Mouse (Mus musculus) bone marrow, adult 2 months (tissue): ENCODE results near the gene Akap11. TPM values are rescaled to one million over a fixed set of nuclear protein-coding genes. Genes with fewer than 3 reads are reported as not detected.

Experiments used
- H3K27ac ChIP-seq: fragments of 200-500 bp; 2 replicates; pipeline ENCODE4 v1.5.1; 2012; ENCODE audit warnings: low read depth, mild to moderate bottlenecking, control low read depth, inconsistent platforms, low read length; ENCODE audit not compliant: control insufficient read depth, poor library complexity, insufficient read depth
- H3K4me1 ChIP-seq: fragments of 200-500 bp; 2 replicates; pipeline ENCODE4 v1.6.1; 2011; ENCODE audit warnings: low read length; ENCODE audit not compliant: control insufficient read depth, insufficient read depth
- H3K4me3 ChIP-seq: fragments of 200-500 bp; replicated peaks from 2 replicates; pipeline ENCODE3; 2011; ENCODE audit warnings: mild to moderate bottlenecking, low read depth, low read length, control low read depth; ENCODE audit not compliant: control insufficient read depth
- CTCF ChIP-seq: fragments of 200-500 bp; IDR thresholded peaks from 2 replicates; pipeline ENCODE4 v1.5.1; 2011; ENCODE audit warnings: low read length, control low read depth; ENCODE audit not compliant: control insufficient read depth, insufficient read depth
- POLR2A ChIP-seq: fragments of 200-500 bp; IDR thresholded peaks from 2 replicates; pipeline ENCODE4 v1.6.1; 2011; ENCODE audit warnings: low read depth, mild to moderate bottlenecking, control low read depth, low read length, borderline replicate concordance; ENCODE audit not compliant: control insufficient read depth
- WGBS: fragments of 180-500 bp; shearing (Covaris S2); methylation state at CpG from one replicate; pipeline ENCODE4 v1.1.7; 2018; 5-methylcytosine and 5-hydroxymethylcytosine counted together
- polyA plus RNA-seq: library from polyadenylated mRNA; stranded (reverse); fragments of >200 nt; gene quantifications from 2 replicates; pipeline ENCODE4 v1.2.4, GENCODE M21; 2011; ENCODE audit warnings: low replicate concordance; ENCODE audit not compliant: missing spikeins, insufficient read depth, insufficient read length

Gene Akap11
- polyA plus RNA-seq, 1 experiment, result 7.6 TPM

- H3K4me1 ChIP-seq, result no peaks in the 10 kb centered on the region; the same call in 1 of the 2 replicates
- no peak overlapping the region for H3K27ac ChIP-seq
These were observed 11.5 kb downstream of the Akap11 start for GRCm38 (mm10) chr14:78525059-78525458.

GRCm38 (mm10) chr14:78510713-78511112, 25.9 kb downstream of the Akap11 start:
- Histone ChIP-seq H3K27ac (no peak overlapping the region), H3K4me1 (no peaks in the 10 kb centered on the region; the same call in 1 of the 2 replicates), H3K4me3 (no peak overlapping the region)
- no peak for TF ChIP-seq POLR2A
- TF ChIP-seq CTCF, result peak; percentile 20; the same call in 1 of the 2 replicates
- WGBS, result 89% methylated on average over 9 of the region's 9 CpGs

More at GRCm38 (mm10) chr14:78525059-78525458, 11.5 kb downstream of the Akap11 start:
- no peak overlapping the region for H3K4me3 ChIP-seq
- TF ChIP-seq CTCF (no peak), POLR2A (no peak)
- WGBS, result 87% methylated on average over 2 of the region's 2 CpGs

- TF ChIP-seq CTCF, result no peak
- no peak for TF ChIP-seq POLR2A
- Histone ChIP-seq H3K27ac (no peak overlapping the region), H3K4me1 (no peaks in the 10 kb centered on the region; the same call in 1 of the 2 replicates), H3K4me3 (no peak overlapping the region)
- WGBS, result 74% methylated on average over 6 of the region's 6 CpGs
These were observed 26.8 kb downstream of the Akap11 start for GRCm38 (mm10) chr14:78509791-78510190.

- 91% methylated on average over 3 of the region's 3 CpGs for WGBS
- H3K4me1 ChIP-seq, result peaks cover 1% of the 10 kb centered on the region; the same call in 1 of the 2 replicates
- TF ChIP-seq POLR2A (no peak), CTCF (no peak)
- no peak overlapping the region for H3K27ac ChIP-seq
- H3K4me3 ChIP-seq, result no peak overlapping the region
These were observed 36.0 kb downstream of the Akap11 start for GRCm38 (mm10) chr14:78500578-78500977.

GRCm38 (mm10) chr14:78496691-78497090, 39.9 kb downstream of the Akap11 start:
- Histone ChIP-seq H3K4me3 (no peak overlapping the region), H3K4me1 (peaks cover 1% of the 10 kb centered on the region; the same call in 1 of the 2 replicates), H3K27ac (no peak overlapping the region)
- 68% methylated on average over 4 of the region's 4 CpGs for WGBS
- TF ChIP-seq POLR2A, result no peak
- TF ChIP-seq CTCF, result no peak

GRCm38 (mm10) chr14:78495241-78495640, 41.4 kb downstream of the Akap11 start:
- H3K4me3 ChIP-seq, result no peak overlapping the region
- H3K27ac ChIP-seq, result no peak overlapping the region
- no peak for TF ChIP-seq POLR2A
- no peak for TF ChIP-seq CTCF
- WGBS, result 63% methylated on average over 4 of the region's 4 CpGs
- H3K4me1 ChIP-seq, result peaks cover 1% of the 10 kb centered on the region; the same call in 1 of the 2 replicates

- Histone ChIP-seq H3K27ac (no peak overlapping the region), H3K4me3 (no peak overlapping the region), H3K4me1 (no peaks in the 10 kb centered on the region; the same call in 1 of the 2 replicates)
- TF ChIP-seq POLR2A, result no peak
- WGBS, result 95% methylated on average over 9 of the region's 9 CpGs
These were observed 44.0 kb downstream of the Akap11 start for GRCm38 (mm10) chr14:78492602-78493001.

- H3K4me3 ChIP-seq, result no peak overlapping the region
- no peak overlapping the region for H3K27ac ChIP-seq
- no peaks in the 10 kb centered on the region; the same call in 1 of the 2 replicates for H3K4me1 ChIP-seq
- TF ChIP-seq CTCF (no peak), POLR2A (no peak)
These were observed 45.2 kb downstream of the Akap11 start for GRCm38 (mm10) chr14:78491432-78491831.

GRCm38 (mm10) chr14:78482385-78483231, 54.0 kb downstream of the Akap11 start:
- TF ChIP-seq CTCF (peak; percentile 81), POLR2A (no peak)
- Histone ChIP-seq H3K4me1 (no peaks in the 10 kb centered on the region), H3K4me3 (no peak overlapping the region), H3K27ac (no peak overlapping the region)
- whole genome bisulfite sequencing, result 23% methylated on average over 14 of the region's 14 CpGs
